Comparison of ENCODE assay signal across 1 mouse cellular context in the genomic region with DNA sequence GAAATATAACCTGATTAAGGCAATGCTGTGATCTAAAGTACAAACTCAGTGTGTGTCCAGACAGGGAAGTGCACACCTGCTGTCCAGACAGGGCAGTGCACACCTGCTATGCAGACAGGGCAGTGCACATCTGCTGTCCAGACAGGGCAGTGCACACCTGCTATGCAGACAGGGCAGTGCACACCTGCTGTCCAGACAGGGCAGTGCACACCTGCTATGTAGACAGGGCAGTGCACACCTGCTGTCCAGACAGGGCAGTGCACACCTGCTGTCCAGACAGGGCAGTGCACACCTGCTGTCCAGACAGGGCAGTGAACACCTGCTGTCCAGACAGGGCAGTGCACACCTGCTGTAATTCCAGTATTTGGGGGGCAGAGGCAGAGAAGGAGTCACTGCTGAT.
TF ChIP-seq lines count a peak whose summit lies in the region.

No protein-coding gene starts in this region.

TF ChIP-seq in CH12.LX, 34 proteins besides CTCF, POLR2A, EP300 and RAD21:
- TF ChIP-seq TCF12 (IDR thresholded peaks at IDR 0.05; ENCODE audit: low read depth, low read length) = 0 out of 2 replicates have a peak, but pooled peaks have one; percentile 14
TF ChIP-seq in CH12.LX: peak in this region for 1; not testable (repeated sequence) for 33.
